Mouse (Mus musculus) duodenum, adult 2 months (tissue): ENCODE results near the gene Olfr1152. TPM values are rescaled to one million over a fixed set of nuclear protein-coding genes. Genes with fewer than 3 reads are reported as not detected.

Source experiments
- polyA plus RNA-seq: library from polyadenylated mRNA; depleted of rRNA; stranded (reverse); fragments of >200 nt; gene quantifications from 2 replicates; pipeline ENCODE4 v1.2.3, GENCODE M21; 2012; ENCODE audit warnings: low replicate concordance; rRNA removed

The Olfr1152 gene
- not detected in 2 replicates for polyA plus RNA-seq

DNA sequence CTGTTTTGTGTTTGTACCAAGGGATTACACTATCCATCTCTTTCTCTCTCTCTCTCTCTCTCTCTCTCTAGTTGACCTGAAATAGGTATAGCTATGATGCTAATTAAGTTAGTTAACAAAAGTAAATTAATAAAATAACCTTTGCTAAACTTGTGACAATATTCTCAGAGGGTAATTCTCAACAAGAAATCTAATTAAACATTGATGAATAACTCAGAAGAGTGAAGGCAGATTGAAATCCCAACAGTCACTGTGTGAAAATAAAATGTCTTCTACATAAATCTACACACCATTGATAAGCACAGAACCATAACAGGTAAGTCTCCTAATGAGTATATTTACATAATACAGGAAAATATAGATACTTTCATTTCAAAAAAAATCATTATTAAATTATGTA, at the start of gene Olfr1152:
Gene Olfr1152 (plus strand): TSS at position 301 of the 400 bp plus-strand sequence.

DNA sequence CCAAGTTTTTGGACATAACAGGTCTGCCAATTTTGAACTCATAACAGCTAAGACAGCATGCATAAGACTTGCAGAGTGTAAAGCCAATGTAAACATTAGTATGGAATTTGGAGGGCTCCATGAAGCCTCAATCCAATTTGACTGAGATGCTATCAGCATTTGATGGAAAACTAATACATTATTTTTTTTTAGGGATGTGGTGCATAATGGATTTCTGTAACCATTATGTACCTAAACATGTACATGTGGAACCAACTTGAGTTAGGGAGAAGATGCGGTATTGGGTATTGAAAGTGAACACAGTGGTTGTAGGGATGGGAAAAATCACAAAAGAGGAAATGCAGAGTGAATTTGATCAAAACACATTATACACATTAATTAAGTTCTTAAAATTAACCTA, 36.1 kb upstream of the Olfr1152 start, which contains the start of gene Olfr1148:
Gene Olfr1148 (plus strand): TSS at position 301 of the 400 bp plus-strand sequence.

DNA sequence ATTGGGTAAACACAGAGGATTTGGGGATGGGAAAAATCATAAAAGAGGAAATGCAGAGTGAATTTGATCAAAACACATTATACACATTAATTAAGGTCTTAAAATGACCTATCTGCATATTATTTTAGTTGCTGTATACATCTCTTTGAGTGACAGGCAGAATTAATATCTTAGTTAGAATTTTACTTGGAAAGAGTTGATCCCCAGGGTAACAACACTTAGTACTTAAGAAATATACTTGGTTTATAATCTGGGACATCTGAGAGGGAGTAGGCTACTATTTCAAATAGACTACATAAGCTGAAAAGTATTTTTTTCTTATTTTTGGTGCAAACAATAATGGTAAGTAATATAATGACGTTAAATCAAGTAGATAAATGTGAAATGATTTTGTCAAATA, 22.6 kb upstream of the Olfr1152 start, which contains the start of gene Olfr1150-ps1:
Gene Olfr1150-ps1 (plus strand): TSS at position 301 of the 400 bp plus-strand sequence.

DNA sequence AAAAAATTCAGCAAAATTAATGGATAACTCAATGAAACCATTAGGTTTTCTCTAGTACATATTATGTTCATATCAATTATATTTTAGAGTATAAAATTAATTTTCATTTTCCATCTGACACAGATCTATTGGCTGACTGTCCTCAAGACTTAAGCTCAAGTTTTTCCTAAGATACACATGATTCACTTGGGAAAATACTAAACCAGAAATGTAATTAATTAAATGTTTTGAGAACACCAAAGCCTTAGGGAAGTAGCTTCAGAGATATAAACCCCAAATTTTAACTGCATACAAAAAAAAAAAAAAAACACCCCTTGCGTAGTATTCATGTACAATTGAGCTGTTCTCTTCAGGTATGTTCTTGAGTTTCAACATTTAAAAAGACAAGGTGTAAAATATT, 10.7 kb upstream of the Olfr1152 start, which contains the start of gene Olfr1151:
Gene Olfr1151 (plus strand): TSS at position 301 of the 400 bp plus-strand sequence.

DNA sequence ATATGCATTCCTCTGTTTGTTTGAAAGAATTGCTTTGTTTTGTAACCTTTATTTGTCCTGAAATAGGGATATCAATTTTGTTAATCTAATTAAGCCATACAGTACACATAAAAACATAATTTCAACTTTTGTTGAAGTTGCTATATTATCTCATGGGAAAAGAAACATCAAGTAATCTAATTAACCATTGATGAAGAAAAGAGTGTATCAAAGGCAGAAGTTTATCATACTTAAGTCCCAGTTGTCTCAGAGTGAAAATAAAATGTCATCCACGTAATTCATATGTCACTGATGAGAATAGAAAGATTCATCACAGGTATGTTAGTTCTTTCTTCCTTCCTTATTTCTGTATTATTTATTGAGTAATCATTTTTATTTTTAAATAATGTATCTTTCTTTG, 28.4 kb downstream of the Olfr1152 start, which contains the start of gene Olfr1153:
Gene Olfr1153 (plus strand): TSS at position 301 of the 400 bp plus-strand sequence.

DNA sequence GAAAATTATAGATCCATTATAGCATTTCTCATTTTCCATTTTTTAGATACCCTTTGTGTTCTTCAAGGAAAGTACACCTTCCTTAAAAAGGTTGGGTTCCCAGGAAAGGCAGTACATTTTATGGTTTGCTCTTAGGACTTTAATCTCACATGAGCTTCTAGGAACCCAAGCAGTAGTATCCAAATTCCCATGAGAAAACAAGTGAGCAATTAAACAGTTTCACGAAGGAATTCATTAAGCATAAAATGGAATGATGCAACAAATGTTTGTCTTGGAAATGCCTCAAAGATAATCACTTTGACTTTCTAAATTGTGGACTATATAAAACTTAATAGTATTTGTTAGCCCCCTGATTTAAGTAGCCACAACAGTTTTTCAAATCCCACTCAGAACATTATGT, 38.8 kb downstream of the Olfr1152 start, which contains the start of gene Olfr1154:
Gene Olfr1154 (minus strand): TSS at position 101 of the 400 bp plus-strand sequence.

Other genes with a start within 250 kb of the Olfr1152 start
- not detected in 2 replicates for gene Olfr1131, start 239.4 kb upstream of the Olfr1152 start, polyA plus RNA-seq
- not detected in 2 replicates for gene Olfr1132, start 229.0 kb upstream of the Olfr1152 start, polyA plus RNA-seq
- gene Olfr1133, start 219.1 kb upstream of the Olfr1152 start, polyA plus RNA-seq: not detected in 2 replicates
- gene Olfr1134, start 208.0 kb upstream of the Olfr1152 start, polyA plus RNA-seq: not detected in 2 replicates
- not detected in 2 replicates for gene Olfr1135, start 192.8 kb upstream of the Olfr1152 start, polyA plus RNA-seq
- gene Olfr1136, start 172.5 kb upstream of the Olfr1152 start, polyA plus RNA-seq: not detected in 2 replicates
- not detected in 2 replicates for gene Olfr1137, start 153.3 kb upstream of the Olfr1152 start, polyA plus RNA-seq
- gene Olfr1138, start 126.5 kb upstream of the Olfr1152 start, polyA plus RNA-seq: not detected in 2 replicates
- not detected in 2 replicates for gene Olfr1140, start 122.7 kb upstream of the Olfr1152 start, polyA plus RNA-seq
- not detected in 2 replicates for gene Olfr1141, start 112.5 kb upstream of the Olfr1152 start, polyA plus RNA-seq
- not detected in 2 replicates for gene Olfr152, start 87.0 kb upstream of the Olfr1152 start, polyA plus RNA-seq
- gene Olfr1143, start 65.9 kb upstream of the Olfr1152 start, polyA plus RNA-seq: not detected in 2 replicates
- gene Olfr1145, start 56.7 kb upstream of the Olfr1152 start, polyA plus RNA-seq: not detected in 2 replicates
- not detected in 2 replicates for gene Olfr1148, start 36.0 kb upstream of the Olfr1152 start, polyA plus RNA-seq
- gene Olfr1150-ps1, start 22.5 kb upstream of the Olfr1152 start, polyA plus RNA-seq: not detected in 2 replicates
- not detected in 2 replicates for gene Olfr1151, start 10.6 kb upstream of the Olfr1152 start, polyA plus RNA-seq
- not detected in 2 replicates for gene Olfr1153, start 28.5 kb downstream of the Olfr1152 start, polyA plus RNA-seq
- not detected in 2 replicates for gene Olfr1154, start 38.7 kb downstream of the Olfr1152 start, polyA plus RNA-seq
- gene Olfr1155, start 78.6 kb downstream of the Olfr1152 start, polyA plus RNA-seq: not detected in 2 replicates
- gene Olfr1156, start 86.6 kb downstream of the Olfr1152 start, polyA plus RNA-seq: not detected in 2 replicates
- gene Olfr1157, start 101.8 kb downstream of the Olfr1152 start, polyA plus RNA-seq: not detected in 2 replicates
- gene Olfr74, start 108.2 kb downstream of the Olfr1152 start, polyA plus RNA-seq: not detected in 2 replicates
- not detected in 2 replicates for gene Olfr1158, start 123.6 kb downstream of the Olfr1152 start, polyA plus RNA-seq
- gene Olfr1160, start 141.8 kb downstream of the Olfr1152 start, polyA plus RNA-seq: not detected in 2 replicates
- not detected in 2 replicates for gene Olfr1161, start 156.3 kb downstream of the Olfr1152 start, polyA plus RNA-seq
- not detected in 2 replicates for gene Olfr73, start 171.2 kb downstream of the Olfr1152 start, polyA plus RNA-seq
- not detected in 2 replicates for gene Olfr1162, start 184.6 kb downstream of the Olfr1152 start, polyA plus RNA-seq
- not detected in 2 replicates for gene Olfr1163, start 205.3 kb downstream of the Olfr1152 start, polyA plus RNA-seq
- gene Olfr1164, start 227.5 kb downstream of the Olfr1152 start, polyA plus RNA-seq: not detected in 2 replicates